Mouse (Mus musculus) left cerebral cortex, postnatal 14 days (tissue): ENCODE measurements around the gene Sebox. TPM values are rescaled to one million over a fixed set of nuclear protein-coding genes. Genes with fewer than 3 reads are reported as not detected.
"Not testable (repeated sequence)": the region's sequence is repeated elsewhere in the genome, so short reads cannot be mapped to it uniquely, and the experiment has no call there.

Experiments
- DNase-seq, 2 experiments: peaks; one replicate each; pipeline ENCODE4 v3.0.0; 2021 to 2022; ENCODE audit warnings: low spot score in 2 of 2, mixed read lengths in 1 of 2
- intact Hi-C: fragments of 180-260 bp; cut with DNase I; formaldehyde crosslinking; loops from one replicate; pipeline ENCODE4 v1.15.1; 2025
- total RNA-seq, 2 experiments: library from RNA; stranded (reverse); gene quantifications; 2 replicates each; pipeline ENCODE4 v1.2.3; 2021

The Sebox gene
- total RNA-seq, 2 experiments from 2014 or later, result 1.2 to 1.3 TPM

GRCm38 (mm10) chr11:78530001-78530400, 26.8 kb downstream of the Sebox start:
- DNase-seq, result no peak
- intact Hi-C loops, result no loop called here

DNA sequence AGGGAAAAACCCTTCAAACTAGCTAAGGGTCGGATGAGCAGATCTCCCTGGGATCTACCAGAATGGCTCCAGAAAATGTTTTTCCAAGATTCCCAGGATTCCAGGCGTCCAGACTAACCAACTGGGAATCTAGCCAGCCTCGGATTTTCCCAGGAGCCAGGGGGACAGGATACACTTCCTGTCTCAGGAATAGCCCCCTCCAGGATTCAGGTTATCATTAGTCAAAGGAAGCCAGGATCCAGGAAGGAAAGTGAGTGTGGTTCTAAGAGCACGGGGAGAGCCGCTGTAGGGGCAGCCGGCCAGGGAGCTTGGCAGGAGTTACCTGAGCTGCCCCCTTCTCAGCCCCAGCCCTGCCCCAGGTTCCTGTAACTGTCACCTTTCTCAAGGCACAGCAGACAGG, 27.8 kb downstream of the Sebox start:
- no peak for DNase-seq
- intact Hi-C loops, result no loop called here

- DNase-seq, intact Hi-C loops: not testable (repeated sequence)
Observed at GRCm38 (mm10) chr11:78531515-78531914, 28.3 kb downstream of the Sebox start.

GRCm38 (mm10) chr11:78534516-78534915, 31.3 kb downstream of the Sebox start:
- no peak for DNase-seq
- intact Hi-C loops, result no loop called here

DNA sequence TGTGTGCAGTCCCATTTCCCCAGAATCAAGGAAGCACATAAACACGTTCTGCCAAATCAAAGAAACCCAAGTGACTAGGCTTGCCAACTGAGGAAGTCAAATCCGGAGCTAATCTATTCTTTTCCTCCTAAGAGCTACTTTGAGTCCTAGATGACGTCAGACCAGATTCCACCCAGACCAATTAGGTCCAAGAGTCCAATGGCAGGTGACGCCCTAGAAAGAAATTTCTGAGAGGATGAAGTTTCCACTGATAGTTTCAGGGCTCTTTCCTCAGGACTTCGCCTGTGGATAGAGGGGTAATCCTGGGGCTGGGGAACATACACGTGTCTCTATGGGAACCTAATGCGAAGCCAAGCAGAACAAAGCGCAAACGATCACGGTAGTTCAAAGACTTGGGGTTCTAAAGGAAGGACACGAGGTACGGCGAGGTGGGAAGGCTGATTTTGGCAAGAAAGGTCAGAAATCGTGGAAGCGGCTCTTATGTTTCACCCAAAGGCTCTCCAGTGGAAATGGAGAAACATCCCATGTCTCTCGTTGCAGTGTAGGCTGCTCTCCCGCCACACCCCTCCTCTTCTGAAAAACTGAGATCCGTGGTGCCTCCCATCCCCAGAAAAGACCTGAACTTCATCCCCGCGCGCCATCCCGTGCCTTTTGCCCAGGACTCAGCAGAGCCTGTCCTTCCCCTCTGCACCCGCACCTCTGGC, 32.3 kb downstream of the Sebox start:
- intact Hi-C loops, result no loop called here
- DNase-seq, result peak in 1 of 2 experiments; percentile 51

DNA sequence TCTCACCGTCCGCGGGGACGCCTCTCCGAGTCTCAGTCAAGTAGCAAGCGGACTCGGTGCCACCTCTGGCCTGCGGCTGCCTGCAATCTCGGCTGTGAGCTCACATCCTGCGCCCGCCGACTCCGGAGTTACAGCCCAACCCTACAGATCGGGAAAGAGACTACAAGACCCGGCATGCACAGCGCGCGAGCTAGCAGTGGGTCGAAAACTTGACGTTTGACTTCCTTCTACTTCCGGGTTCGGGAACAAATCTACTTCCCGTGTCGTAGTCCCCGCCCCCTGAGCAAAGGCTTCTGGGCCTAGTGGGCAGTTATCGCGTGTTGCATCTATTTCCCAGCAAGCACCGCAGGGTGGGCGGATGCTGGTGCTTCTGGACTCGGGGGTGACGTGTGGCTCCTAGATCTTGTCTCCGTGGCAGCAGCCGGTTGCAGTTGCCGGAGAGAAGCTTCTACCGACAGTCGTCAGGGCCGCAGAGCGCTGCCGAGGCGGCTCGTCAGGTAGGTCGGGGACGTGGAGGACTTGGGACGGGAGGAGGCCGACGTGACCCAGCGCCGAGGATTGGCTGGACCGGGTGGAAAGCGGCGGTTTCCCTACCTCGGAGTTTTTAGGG, 32.9 kb downstream of the Sebox start, which contains the start of the genes Tnfaip1 and Ift20:
Tnfaip1 (minus strand) TSS at position 253 of the 610 bp plus-strand sequence.
Ift20 (plus strand) TSS at position 282 of the 610 bp plus-strand sequence.
- intact Hi-C loops, result no loop called here
- peak; percentile 98 to 99 for DNase-seq

GRCm38 (mm10) chr11:78536690-78537084, 33.4 kb downstream of the Sebox start:
- no peak for DNase-seq

DNA sequence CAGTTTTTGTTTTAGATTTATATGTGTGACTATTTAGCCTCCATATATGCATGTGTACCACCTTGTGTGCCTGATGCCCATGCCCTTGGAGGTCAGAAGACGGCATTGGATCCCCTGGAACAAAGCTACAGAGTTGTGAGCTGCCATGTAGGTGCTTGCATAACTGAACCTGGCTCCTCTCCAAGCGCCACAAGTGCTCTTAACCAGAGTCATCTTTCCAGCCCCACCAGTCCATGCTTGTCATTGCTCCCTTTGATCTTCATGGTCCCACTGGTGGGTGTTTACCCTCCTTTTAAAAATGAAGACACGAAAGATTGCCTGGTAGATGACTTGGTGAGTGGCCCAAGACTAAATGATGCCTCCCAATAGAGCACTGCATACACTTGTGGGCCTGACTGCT, 37.1 kb downstream of the Sebox start:
- intact Hi-C loops, result no loop called here
- no peak for DNase-seq

More at GRCm38 (mm10) chr11:78536690-78537084, 33.4 kb downstream of the Sebox start:
- intact Hi-C loops, result no loop called here

GRCm38 (mm10) chr11:78544449-78545111, 41.3 kb downstream of the Sebox start:
- no peak for DNase-seq
- intact Hi-C loops, result no loop called here

- intact Hi-C loops, result no loop called here
- no peak for DNase-seq
Observed at GRCm38 (mm10) chr11:78545181-78545580, 41.9 kb downstream of the Sebox start.

GRCm38 (mm10) chr11:78547718-78548460, 44.6 kb downstream of the Sebox start:
- no peak for DNase-seq
- intact Hi-C loops, result no loop called here

GRCm38 (mm10) chr11:78549491-78549987, 46.3 kb downstream of the Sebox start:
- DNase-seq, result no peak
- intact Hi-C loops, result no loop called here

DNA sequence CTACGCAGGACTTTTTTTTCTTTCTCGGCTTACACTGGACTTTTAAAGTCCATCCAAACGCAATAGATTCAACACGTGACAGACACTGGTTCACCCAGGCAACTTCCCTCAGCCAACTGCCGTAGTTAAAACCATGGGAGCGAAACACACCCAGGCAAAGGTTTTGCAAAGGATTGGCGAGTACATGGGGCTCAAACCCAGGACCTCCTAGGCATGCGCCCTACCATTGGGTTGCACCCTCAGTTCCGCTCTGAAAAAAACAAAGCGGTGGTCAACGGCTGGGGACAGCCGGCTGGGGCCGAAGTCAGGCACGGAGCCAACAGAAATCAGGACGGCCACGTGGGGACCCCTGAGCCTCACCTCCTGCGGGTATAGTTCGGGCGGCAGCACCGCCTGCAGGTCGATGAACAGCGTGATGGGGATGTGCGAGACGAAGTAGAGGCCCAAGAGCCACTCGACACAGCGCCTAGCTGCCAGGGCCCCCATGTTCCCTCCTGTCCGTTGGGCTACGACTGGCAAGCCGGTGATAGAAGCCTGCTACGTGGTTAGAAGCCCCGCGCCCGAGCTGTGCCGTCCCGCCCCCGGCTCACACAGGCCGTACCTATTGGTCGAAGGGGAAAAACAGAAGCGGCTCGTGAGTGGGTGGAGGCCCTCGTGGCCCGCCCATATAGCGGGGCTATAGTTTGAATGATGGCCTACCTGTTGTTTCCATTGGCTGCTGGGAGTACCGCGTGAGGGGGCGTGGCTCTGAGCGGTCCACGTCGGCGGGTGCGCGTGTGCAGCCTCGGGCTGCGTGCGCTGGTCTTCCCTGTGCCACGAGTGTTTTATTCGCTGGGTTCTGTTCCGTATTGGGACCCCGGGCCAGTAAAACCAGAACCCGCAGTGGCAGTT, 47.2 kb downstream of the Sebox start, which contains the start of gene Tmem97:
Tmem97 (minus strand) TSS at position 610 of the 891 bp plus-strand sequence.
- intact Hi-C loops, result no loop called here
- peak; percentile 97 to 99 for DNase-seq

DNA sequence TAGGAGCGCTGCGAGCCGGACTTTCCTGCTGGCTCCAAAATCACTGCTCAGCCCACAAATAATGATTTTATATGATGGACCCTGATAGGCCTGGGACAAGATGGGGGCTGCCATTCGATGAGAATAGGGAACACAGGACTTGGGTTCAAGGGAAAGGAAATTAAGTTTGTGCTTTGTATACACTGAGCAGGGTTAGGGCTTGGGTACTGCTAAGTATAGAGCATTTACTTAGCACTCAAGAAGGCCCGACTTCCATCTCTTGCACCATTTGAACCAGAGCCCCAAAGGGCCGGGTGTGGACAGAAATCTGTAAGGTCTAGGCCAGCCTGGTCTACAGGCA, 47.8 kb downstream of the Sebox start:
- DNase-seq, result no peak
- intact Hi-C loops, result no loop called here

Other genes with a start within 250 kb of the Sebox start
- 100 to 1,000 TPM; 171 to 187 TPM for gene 2610507B11Rik, start 241.7 kb upstream of the Sebox start, total RNA-seq
- 1 to 10 TPM; 6.4 to 9.3 TPM for gene BC030499, start 212.6 kb upstream of the Sebox start, total RNA-seq
- gene Spag5, start 201.9 kb upstream of the Sebox start, total RNA-seq, result 1 to 10 TPM; 5.0 to 8.4 TPM
- gene Aldoc, start 180.5 kb upstream of the Sebox start, total RNA-seq, result 100 to 1,000 TPM; 532 to 560 TPM
- 10 to 100 TPM; 81.1 to 81.3 TPM for gene Pigs, start 175.0 kb upstream of the Sebox start, total RNA-seq
- 10 to 100 TPM; 28.2 to 30.6 TPM for gene Unc119, start 160.0 kb upstream of the Sebox start, total RNA-seq
- gene Foxn1, start 116.9 kb upstream of the Sebox start, total RNA-seq, result not detected
- gene Slc13a2, start 81.2 kb upstream of the Sebox start, total RNA-seq, result not detected
- 10 to 100 TPM; 10.2 to 10.5 TPM for gene Slc46a1, start 37.8 kb upstream of the Sebox start, total RNA-seq
- gene Sarm1, start 5.7 kb upstream of the Sebox start, total RNA-seq, result 10 to 100 TPM; 43.5 to 44.2 TPM
- gene Vtn, start 4.4 kb upstream of the Sebox start, total RNA-seq, result 100 to 1,000 TPM in 1 of 2 experiments, 10 to 100 TPM in 1; 90.5 to 105 TPM
- 10 to 100 TPM; 37.1 to 44.2 TPM for gene Tmem199, start 8.7 kb downstream of the Sebox start, total RNA-seq
- 100 to 1,000 TPM; 115 to 119 TPM for gene Poldip2, start 8.7 kb downstream of the Sebox start, total RNA-seq
- gene Tnfaip1, start 32.9 kb downstream of the Sebox start, total RNA-seq, result 10 to 100 TPM; 42.8 to 46.0 TPM
- 10 to 100 TPM; 83.0 to 87.6 TPM for gene Ift20, start 32.9 kb downstream of the Sebox start, total RNA-seq
- 10 to 100 TPM; 22.2 to 24.0 TPM for gene Tmem97, start 47.3 kb downstream of the Sebox start, total RNA-seq
- gene Nlk, start 193.9 kb downstream of the Sebox start, total RNA-seq, result 10 to 100 TPM; 80.9 to 91.1 TPM
- gene Ccnq, start 248.3 kb downstream of the Sebox start, total RNA-seq, result 10 to 100 TPM; 18.2 to 20.0 TPM